In genomic region chr5:110284536-110284935, GRCm38 (mm10) we compare ENCODE assay signal across 8 mouse cellular contexts. TPM values are rescaled to one million over a fixed set of nuclear protein-coding genes. Genes with fewer than 3 reads are reported as not detected.
DNase-seq lines count a peak whose midpoint lies in the region; ATAC-seq and TF ChIP-seq lines count a peak whose summit lies in the region.

No protein-coding gene starts in this region.

- no peaks in the 10 kb centered on the region for H3K27me3 ChIP-seq in cerebellum, adult 2 months (ENCODE audit: control insufficient read depth, insufficient read depth, low read length)
- H3K27me3 ChIP-seq in C2C12 (ENCODE audit: control insufficient read depth, insufficient read depth, insufficient read length): no peaks in the 10 kb centered on the region
- no peaks in the 10 kb centered on the region for H3K27me3 ChIP-seq in lung, postnatal 0 days (replicated peaks; ENCODE audit: insufficient read depth, low read length)

- H3K9ac ChIP-seq in lung, postnatal 0 days (replicated peaks; ENCODE audit: low read depth): no peak overlapping the region

- no peak for TF ChIP-seq EP300 in lung, postnatal 0 days (IDR thresholded peaks at IDR 0.05)

- no peaks in the 10 kb centered on the region for H3K4me1 ChIP-seq in cerebellum, adult 2 months (ENCODE audit: control insufficient read depth, insufficient read depth, low read length)
- peaks cover 5% of the 10 kb centered on the region; the same call in 1 of the 2 replicates for H3K4me1 ChIP-seq in bone marrow macrophage, adult 2 months (ENCODE audit: control insufficient read depth, insufficient read depth, low read length)
- peaks cover 10% of the 10 kb centered on the region; the same call in 1 of the 2 replicates for H3K4me1 ChIP-seq in lung, postnatal 0 days (ENCODE audit: insufficient read depth, low read depth, low read length)

- H3K9me3 ChIP-seq in lung, postnatal 0 days (ENCODE audit: low read length): no peaks in the 10 kb centered on the region

- H3K27ac ChIP-seq in cerebellum, adult 2 months (ENCODE audit: insufficient read depth, low read length): no peak overlapping the region
- no peak overlapping the region for H3K27ac ChIP-seq in bone marrow macrophage, adult 2 months (ENCODE audit: insufficient read depth, low read depth, low read length)
- H3K27ac ChIP-seq in lung, postnatal 0 days (ENCODE audit: low read length): no peak overlapping the region

- 5% methylated on average over 4 of the region's 4 CpGs for WGBS in cerebellum, adult 2 months
- WGBS in lung, postnatal 0 days: 7% methylated on average over 4 of the region's 4 CpGs

- H3K4me2 ChIP-seq in lung, postnatal 0 days (replicated peaks; ENCODE audit: low read depth, low read length): peak overlapping the region; percentile 98

- H3K79me2 ChIP-seq in C2C12 (ENCODE audit: control insufficient read depth, insufficient read depth): peaks cover 24% of the 10 kb centered on the region

- H3K4me3 ChIP-seq in cerebellum, adult 2 months (replicated peaks; ENCODE audit: insufficient read depth, low read depth, low read length): no peak overlapping the region
- H3K4me3 ChIP-seq in C2C12 (ENCODE audit: insufficient read depth, poor library complexity, severe bottlenecking): no peak overlapping the region
- H3K4me3 ChIP-seq in bone marrow macrophage, adult 2 months (ENCODE audit: insufficient read depth, low read length): peak overlapping the region; percentile 17
- H3K4me3 ChIP-seq in lung, postnatal 0 days (ENCODE audit: low read depth, low read length): peak overlapping the region; percentile 62; the same call in 1 of the 2 replicates

- peak; percentile 20 to 35 for DNase-seq in cerebellum, adult 2 months
- no peak for DNase-seq in cerebellum, adult 11-12 months
- peak; percentile 70 for DNase-seq in gastrocnemius, postnatal 10 days
- peak; percentile 19 to 74 for DNase-seq in kidney, adult 8-10 months
- DNase-seq in lung, postnatal 0 days (ENCODE audit: low spot score): peak; percentile 78
- DNase-seq in spleen, adult 12 weeks (ENCODE audit: low spot score): peak; percentile 76

- TF ChIP-seq POLR2A in cerebellum, adult 2 months (IDR thresholded peaks at IDR 0.05; ENCODE audit: borderline replicate concordance, insufficient read depth, low read length): no peak
- TF ChIP-seq POLR2A in bone marrow macrophage, adult 2 months (IDR thresholded peaks at IDR 0.05; ENCODE audit: borderline replicate concordance, low read depth, low read length): no peak

- no peak for ATAC-seq in lung, postnatal 0 days

- no peak overlapping the region for H3ac ChIP-seq in C2C12 (ENCODE audit: control insufficient read depth, insufficient read length, low read depth)

- TF ChIP-seq CTCF in cerebellum, adult 2 months (IDR thresholded peaks at IDR 0.05; ENCODE audit: borderline replicate concordance, insufficient read depth, low read depth, low read length): peak; percentile 45; the same call in 1 of the 2 replicates
- peak; percentile 27 for TF ChIP-seq CTCF in C2C12 (IDR thresholded peaks at IDR 0.05; ENCODE audit: control insufficient read depth, insufficient read depth, insufficient read length)
- peak; percentile 23; the same call in 1 of the 2 replicates for TF ChIP-seq CTCF in bone marrow macrophage, adult 2 months (IDR thresholded peaks at IDR 0.05; ENCODE audit: low read depth, low read length)
- TF ChIP-seq CTCF in lung, postnatal 0 days (IDR thresholded peaks at IDR 0.05): peak; percentile 74

- peaks cover 6% of the 10 kb centered on the region for H3K36me3 ChIP-seq in C2C12 (ENCODE audit: control insufficient read depth, insufficient read depth)
- H3K36me3 ChIP-seq in lung, postnatal 0 days (ENCODE audit: insufficient read depth, low read length): no peaks in the 10 kb centered on the region

- peaks cover 11% of the 10 kb centered on the region for H3K79me3 ChIP-seq in C2C12 (ENCODE audit: low read depth)

TF ChIP-seq in C2C12, 6 proteins besides CTCF, POLR2A, EP300 and RAD21:
- TF ChIP-seq MYOG (IDR thresholded peaks at IDR 0.05; ENCODE audit: control insufficient read depth, extremely low read depth, insufficient read length) (no peak), CEBPB (IDR thresholded peaks at IDR 0.05; ENCODE audit: low read depth) (no peak)

RNA-seq across cellular contexts. Expression of gene Pxmp2, which starts 1.4 kb away (rescaled TPM):
- polyA plus RNA-seq in cerebellum, adult 2 months (2012; rRNA removed): 9.5 and 9.9 TPM in 2 replicates
- polyA plus RNA-seq in C2C12 (2012; fragmentation: generic; extraction: Trizol): 3.9 TPM
- polyA plus RNA-seq in bone marrow macrophage, adult 2 months (2012; ENCODE audit: insufficient read depth, insufficient read length, missing spikeins): 3.3 and 3.4 TPM in 2 replicates
- total RNA-seq in gastrocnemius, postnatal 10 days (2021): 10 to 100 TPM; 25.9 to 26.6 TPM
- polyA plus RNA-seq in lung, postnatal 0 days (2015; fragmentation: Nextera tagmentation; extraction: Ambion mirVana): 12.8 and 14.4 TPM in 2 replicates

RNA-seq across cellular contexts. Expression of gene Pole, which starts 1.6 kb away (rescaled TPM):
- polyA plus RNA-seq in cerebellum, adult 2 months (2012; rRNA removed): 1.3 and 1.6 TPM in 2 replicates
- polyA plus RNA-seq in C2C12 (2012; fragmentation: generic; extraction: Trizol): 17.4 TPM
- 9.2 and 12.1 TPM in 2 replicates for polyA plus RNA-seq in bone marrow macrophage, adult 2 months (2012; ENCODE audit: insufficient read depth, insufficient read length, missing spikeins)
- 1 to 10 TPM; 6.0 to 6.1 TPM for total RNA-seq in gastrocnemius, postnatal 10 days (2021)
- polyA plus RNA-seq in lung, postnatal 0 days (2015; fragmentation: Nextera tagmentation; extraction: Ambion mirVana): 2.2 and 2.4 TPM in 2 replicates

RNA-seq across cellular contexts. Expression of gene Pgam5, which starts 14.8 kb away (rescaled TPM):
- polyA plus RNA-seq in cerebellum, adult 2 months (2012; rRNA removed): 39.7 and 41.6 TPM in 2 replicates
- 52.6 TPM for polyA plus RNA-seq in C2C12 (2012; fragmentation: generic; extraction: Trizol)
- 15.2 and 16.4 TPM in 2 replicates for polyA plus RNA-seq in bone marrow macrophage, adult 2 months (2012; ENCODE audit: insufficient read depth, insufficient read length, missing spikeins)
- 10 to 100 TPM; 22.6 to 26.7 TPM for total RNA-seq in gastrocnemius, postnatal 10 days (2021)
- polyA plus RNA-seq in lung, postnatal 0 days (2015; fragmentation: Nextera tagmentation; extraction: Ambion mirVana): 32.0 and 33.6 TPM in 2 replicates

RNA-seq across cellular contexts. Expression of gene Ankle2, which starts 53.7 kb away (rescaled TPM):
- polyA plus RNA-seq in cerebellum, adult 2 months (2012; rRNA removed): 22.8 and 23.5 TPM in 2 replicates
- 12.3 TPM for polyA plus RNA-seq in C2C12 (2012; fragmentation: generic; extraction: Trizol)
- polyA plus RNA-seq in bone marrow macrophage, adult 2 months (2012; ENCODE audit: insufficient read depth, insufficient read length, missing spikeins): 29.5 and 36.6 TPM in 2 replicates
- 10 to 100 TPM; 23.4 to 28.1 TPM for total RNA-seq in gastrocnemius, postnatal 10 days (2021)
- 15.5 and 18.0 TPM in 2 replicates for polyA plus RNA-seq in lung, postnatal 0 days (2015; fragmentation: Nextera tagmentation; extraction: Ambion mirVana)

RNA-seq across cellular contexts. Expression of gene P2rx2, which starts 58.5 kb away (rescaled TPM):
- polyA plus RNA-seq in cerebellum, adult 2 months (2012; rRNA removed): 0.26 and 0.32 TPM in 2 replicates
- 0.09 TPM for polyA plus RNA-seq in C2C12 (2012; fragmentation: generic; extraction: Trizol)
- polyA plus RNA-seq in bone marrow macrophage, adult 2 months (2012; ENCODE audit: insufficient read depth, insufficient read length, missing spikeins): not detected in 2 replicates
- total RNA-seq in gastrocnemius, postnatal 10 days (2021): not detected
- polyA plus RNA-seq in lung, postnatal 0 days (2015; fragmentation: Nextera tagmentation; extraction: Ambion mirVana): 3.5 and 3.8 TPM in 2 replicates

Comparison
In these comparisons a context has a peak if more than half of its experiments do, and no peak if none do; other contexts are left out.
1. H3K4me3 ChIP-seq: peak in bone marrow macrophage, adult 2 months (single experiment) and lung, postnatal 0 days (single experiment); none in cerebellum, adult 2 months (single experiment) and C2C12 (single experiment).
2. CTCF ChIP-seq: peak in every context shown above with its lines; median percentile 74 in lung, postnatal 0 days; 45 in cerebellum, adult 2 months; 27 in C2C12; 23 in bone marrow macrophage, adult 2 months.